Mouse (Mus musculus) cerebellum, adult 2 months (tissue): Measurements from ENCODE around the gene Zfp580. TPM values are rescaled to one million over a fixed set of nuclear protein-coding genes. Genes with fewer than 3 reads are reported as not detected.

Experiments used
- DNase-seq, 2 experiments: peaks; one replicate each; pipeline ENCODE4 v3.0.0; 2021
- H3K27ac ChIP-seq: fragments of 200-500 bp; 2 replicates; pipeline ENCODE4 v1.5.1; 2012; ENCODE audit warnings: low read length, control low read depth, inconsistent platforms; ENCODE audit not compliant: insufficient read depth
- H3K27me3 ChIP-seq: fragments of 200-500 bp; 2 replicates; pipeline ENCODE4 v1.6.1; 2012; ENCODE audit warnings: inconsistent platforms, mild to moderate bottlenecking, low read length, moderate library complexity; ENCODE audit not compliant: control insufficient read depth, insufficient read depth
- H3K4me1 ChIP-seq: fragments of 200-500 bp; 2 replicates; pipeline ENCODE4 v1.6.1; 2011; ENCODE audit warnings: low read length; ENCODE audit not compliant: control insufficient read depth, insufficient read depth
- H3K4me3 ChIP-seq: fragments of 200-500 bp; replicated peaks from 2 replicates; pipeline ENCODE3; 2011; ENCODE audit warnings: mild to moderate bottlenecking, low read depth, low read length, control low read depth; ENCODE audit not compliant: insufficient read depth
- CTCF ChIP-seq: fragments of 200-500 bp; IDR thresholded peaks from 2 replicates; pipeline ENCODE4 v1.5.1; 2011; ENCODE audit warnings: low read depth, mild to moderate bottlenecking, control low read depth, low read length, moderate library complexity, borderline replicate concordance; ENCODE audit not compliant: insufficient read depth
- POLR2A ChIP-seq: fragments of 200-500 bp; IDR thresholded peaks from 2 replicates; pipeline ENCODE4 v1.6.1; 2011; ENCODE audit warnings: low read length, control low read depth, borderline replicate concordance; ENCODE audit not compliant: insufficient read depth
- WGBS: fragments of 180-500 bp; shearing (Covaris S2); methylation state at CpG from one replicate; pipeline ENCODE4 v1.1.7; 2018; 5-methylcytosine and 5-hydroxymethylcytosine counted together
- polyA plus RNA-seq: library from polyadenylated mRNA; depleted of rRNA; stranded (reverse); fragments of >200 nt; gene quantifications from 2 replicates; pipeline ENCODE4 v1.2.3, GENCODE M21; 2012; rRNA removed

Zfp580 gene
- polyA plus RNA-seq, 1 experiment: 29.7 TPM

DNA sequence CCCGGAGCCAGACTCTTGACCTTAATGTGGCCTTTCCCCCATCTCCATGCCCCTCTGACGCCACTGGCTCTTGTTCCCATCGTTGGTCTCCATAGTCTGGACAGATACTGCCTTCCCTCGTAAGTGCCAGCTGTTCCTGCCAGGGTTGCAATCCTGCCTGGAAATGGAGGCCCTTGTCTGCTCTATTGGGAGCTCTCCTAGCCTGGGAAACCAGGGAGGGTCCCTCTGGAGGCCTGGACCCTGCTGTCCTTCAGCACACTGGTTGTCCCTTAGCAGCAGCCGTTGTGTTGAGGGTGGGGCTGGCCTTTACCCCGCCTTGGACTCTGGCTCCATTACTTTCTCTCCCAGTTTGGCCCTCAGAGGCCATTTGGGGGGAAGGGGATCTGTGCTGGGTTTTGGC lies 41.0 kb downstream of the Zfp580 start:
- no peak for TF ChIP-seq CTCF
- TF ChIP-seq POLR2A: no peak
- H3K27me3 ChIP-seq: no peaks in the 10 kb centered on the region
- DNase-seq: peak in 1 of 2 experiments; percentile 5
- H3K4me3 ChIP-seq: no peak overlapping the region
- peaks cover 6% of the 10 kb centered on the region for H3K4me1 ChIP-seq
- whole genome bisulfite sequencing: 74% methylated on average over 6 of the region's 6 CpGs
- H3K27ac ChIP-seq: no peak overlapping the region

DNA sequence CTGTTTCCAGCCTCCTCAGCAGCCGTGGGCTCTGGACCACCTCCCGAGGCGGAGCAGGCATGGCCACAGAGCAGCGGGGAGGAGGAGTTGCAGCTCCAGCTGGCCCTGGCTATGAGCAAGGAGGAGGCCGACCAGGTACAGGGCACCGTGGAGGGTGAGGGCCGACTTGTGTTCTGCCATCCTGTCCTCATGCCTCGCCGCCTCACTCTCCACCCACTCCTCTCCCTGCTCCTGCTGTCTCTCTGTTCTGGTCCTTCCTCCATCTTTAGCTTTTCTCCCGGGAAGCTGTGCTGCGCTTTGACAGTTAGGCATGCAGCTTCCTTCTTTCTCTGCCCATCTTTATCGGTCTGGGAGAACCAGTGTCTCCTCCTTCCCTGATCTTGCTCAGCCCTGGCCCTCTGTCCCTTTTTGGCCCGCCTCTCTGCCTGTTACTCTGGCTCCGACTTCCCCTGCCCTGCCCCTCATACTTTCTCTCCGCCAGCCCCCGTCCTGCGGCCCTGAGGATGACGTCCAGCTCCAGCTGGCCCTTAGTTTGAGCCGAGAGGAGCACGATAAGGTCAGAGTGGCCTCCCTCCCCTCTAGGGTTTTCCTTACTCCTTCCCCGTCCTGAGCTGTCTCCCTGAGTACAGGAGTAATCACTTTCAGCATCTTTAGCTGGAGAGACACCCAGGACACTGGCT lies 41.6 kb downstream of the Zfp580 start:
- DNase-seq: peak in 1 of 2 experiments; percentile 7
- 71% methylated on average over 21 of the region's 21 CpGs for WGBS
- TF ChIP-seq CTCF: no peak
- no peak for TF ChIP-seq POLR2A
- Histone ChIP-seq H3K4me3 (no peak overlapping the region), H3K27me3 (no peaks in the 10 kb centered on the region), H3K27ac (no peak overlapping the region), H3K4me1 (peaks cover 3% of the 10 kb centered on the region)

DNA sequence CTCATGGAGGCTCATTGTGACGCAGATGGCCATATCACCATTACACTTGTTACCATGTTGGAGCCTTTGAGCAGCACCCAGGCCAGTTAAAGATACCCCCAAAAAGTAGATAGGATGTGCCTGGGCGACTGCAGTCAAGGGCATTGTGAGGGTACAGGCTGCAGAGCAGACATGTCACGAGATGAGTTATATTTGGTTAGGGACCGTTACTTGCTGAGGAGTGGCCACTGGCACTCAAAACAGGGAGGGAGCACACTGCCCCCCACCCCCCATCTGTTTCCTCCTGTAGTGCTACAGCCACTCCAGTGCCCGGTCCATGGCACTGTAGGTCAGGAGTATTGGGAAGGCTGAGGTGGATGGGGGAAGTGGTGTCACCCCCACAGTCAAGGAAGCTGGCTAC lies 47.4 kb downstream of the Zfp580 start:
- Histone ChIP-seq H3K27ac (no peak overlapping the region), H3K27me3 (no peaks in the 10 kb centered on the region), H3K4me1 (no peaks in the 10 kb centered on the region), H3K4me3 (no peak overlapping the region)
- 93% methylated on average over 5 of the region's 5 CpGs for WGBS
- DNase-seq: no peak
- no peak for TF ChIP-seq POLR2A
- no peak for TF ChIP-seq CTCF

DNA sequence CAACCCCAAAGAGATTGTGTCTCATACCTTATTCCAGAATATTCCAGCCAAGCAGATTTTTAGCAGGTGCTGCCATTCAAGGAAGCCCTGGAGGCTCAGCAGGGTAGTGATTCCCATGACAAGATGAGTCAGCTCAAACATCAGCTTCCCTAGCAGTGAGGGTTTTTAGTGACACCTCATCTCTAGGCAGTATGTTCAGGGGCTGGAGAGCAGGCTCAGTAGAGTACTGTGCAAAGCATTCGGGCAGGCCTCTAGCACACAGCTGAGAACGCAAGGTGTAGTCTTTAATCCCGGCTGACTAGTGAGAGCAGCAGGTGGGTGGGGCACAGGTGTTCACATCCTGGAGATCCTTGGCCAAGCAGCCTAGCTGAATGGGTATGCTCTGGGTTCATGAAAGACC lies 48.5 kb downstream of the Zfp580 start:
- no peak for TF ChIP-seq POLR2A
- 74% methylated on average over 3 of the region's 3 CpGs for WGBS
- DNase-seq: peak in 1 of 2 experiments; percentile 6

DNA sequence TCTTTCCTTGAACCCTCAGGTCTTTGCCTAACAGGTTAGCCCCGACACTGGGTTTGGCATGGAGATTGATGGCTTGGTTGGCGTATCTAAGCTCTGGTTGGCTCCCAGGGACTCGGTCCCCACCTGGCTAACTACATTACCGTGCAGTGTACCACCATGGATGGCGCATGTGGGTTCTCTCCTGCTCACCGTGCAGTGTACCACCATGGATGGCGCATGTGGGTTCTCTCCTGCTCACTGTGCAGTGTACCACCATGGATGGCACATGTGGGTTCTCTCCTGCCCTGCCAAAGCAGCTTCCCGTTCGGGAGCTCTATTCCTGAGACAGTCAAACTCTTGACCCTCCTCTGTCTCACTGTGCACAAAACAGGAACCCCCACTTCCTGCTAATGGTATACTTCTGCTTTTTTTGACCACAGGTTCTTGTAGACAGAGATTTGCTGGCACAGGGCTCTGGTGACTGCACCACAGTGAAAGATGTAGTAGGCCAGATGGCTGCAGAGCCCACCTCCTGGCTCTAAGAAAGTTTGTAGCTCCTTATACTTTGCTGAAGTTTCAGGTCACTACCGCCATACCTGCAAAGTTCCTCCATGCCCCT lies 49.8 kb downstream of the Zfp580 start:
- H3K27ac ChIP-seq: no peak overlapping the region
- no peaks in the 10 kb centered on the region for H3K27me3 ChIP-seq
- H3K4me1 ChIP-seq: no peaks in the 10 kb centered on the region
- DNase-seq: no peak
- 90% methylated on average over 10 of the region's 10 CpGs for WGBS
- no peak overlapping the region for H3K4me3 ChIP-seq
- TF ChIP-seq CTCF: no peak
- no peak for TF ChIP-seq POLR2A

More for the DNA sequence above, 48.5 kb downstream of the Zfp580 start:
- H3K27me3 ChIP-seq: no peaks in the 10 kb centered on the region
- H3K27ac ChIP-seq: no peak overlapping the region
- H3K4me1 ChIP-seq: no peaks in the 10 kb centered on the region
- no peak overlapping the region for H3K4me3 ChIP-seq

DNA sequence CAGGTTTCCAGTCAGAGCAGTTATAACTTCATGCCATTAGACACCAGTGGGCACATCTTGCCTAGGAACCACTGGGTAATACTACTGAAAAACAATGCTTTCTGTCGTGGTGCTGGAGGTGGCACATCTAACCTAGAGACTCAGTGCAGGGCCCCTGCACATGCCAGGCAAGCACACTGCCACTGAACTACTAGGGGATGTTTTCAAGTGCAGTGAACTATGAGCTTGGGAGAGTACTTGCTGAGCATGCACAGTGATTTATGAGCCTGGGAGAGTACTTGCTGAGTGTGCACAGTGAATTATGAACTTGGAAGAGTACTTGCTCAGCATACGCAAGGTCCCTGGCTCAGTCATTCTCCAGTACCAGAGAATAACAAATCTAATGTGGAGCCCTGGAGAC lies 51.2 kb downstream of the Zfp580 start:
- DNase-seq: no peak
- Histone ChIP-seq H3K27ac (no peak overlapping the region), H3K4me1 (no peaks in the 10 kb centered on the region), H3K27me3 (no peaks in the 10 kb centered on the region), H3K4me3 (no peak overlapping the region)
- TF ChIP-seq POLR2A: no peak
- no peak for TF ChIP-seq CTCF
- WGBS: 90% methylated on average over 2 of the region's 2 CpGs

Other genes with a start within 250 kb of the Zfp580 start
- gene Ube2s, start 238.9 kb upstream of the Zfp580 start, polyA plus RNA-seq: 179 and 211 TPM in 2 replicates
- 21.0 and 22.7 TPM in 2 replicates for gene Shisa7, start 206.8 kb upstream of the Zfp580 start, polyA plus RNA-seq
- gene Isoc2b, start 181.3 kb upstream of the Zfp580 start, polyA plus RNA-seq: 11.1 and 13.6 TPM in 2 replicates
- 17.4 and 17.7 TPM in 2 replicates for gene Isoc2a, start 174.4 kb upstream of the Zfp580 start, polyA plus RNA-seq
- gene Gm36210, start 145.0 kb upstream of the Zfp580 start, polyA plus RNA-seq: 0.59 and 0.61 TPM in 2 replicates
- 9.8 and 10.4 TPM in 2 replicates for gene Zfp628, start 136.3 kb upstream of the Zfp580 start, polyA plus RNA-seq
- gene Nat14, start 129.5 kb upstream of the Zfp580 start, polyA plus RNA-seq: 33.5 and 37.5 TPM in 2 replicates
- 1.9 TPM in 2 replicates for gene Ssc5d, start 125.8 kb upstream of the Zfp580 start, polyA plus RNA-seq
- 0.15 and 0.38 TPM in 2 replicates for gene Sbk2, start 87.1 kb upstream of the Zfp580 start, polyA plus RNA-seq
- gene Sbk3, start 80.4 kb upstream of the Zfp580 start, polyA plus RNA-seq: 2.6 TPM in 2 replicates
- gene Zfp579, start 55.4 kb upstream of the Zfp580 start, polyA plus RNA-seq: 64.8 and 65.2 TPM in 2 replicates
- 14.4 and 14.9 TPM in 2 replicates for gene Zfp524, start 37.1 kb upstream of the Zfp580 start, polyA plus RNA-seq
- gene Fiz1, start 36.8 kb upstream of the Zfp580 start, polyA plus RNA-seq: 28.2 and 29.8 TPM in 2 replicates
- gene Gm44973, start 36.0 kb upstream of the Zfp580 start, polyA plus RNA-seq: not detected in 2 replicates
- gene Zfp865, start 31.2 kb upstream of the Zfp580 start, polyA plus RNA-seq: 30.3 and 33.3 TPM in 2 replicates
- gene Ccdc106, start 31.0 kb upstream of the Zfp580 start, polyA plus RNA-seq: 42.4 and 46.7 TPM in 2 replicates
- gene 4632433K11Rik, start 17.4 kb upstream of the Zfp580 start, polyA plus RNA-seq: not detected in 2 replicates
- gene Zfp784, start 13.1 kb upstream of the Zfp580 start, polyA plus RNA-seq: 8.4 and 9.6 TPM in 2 replicates
- gene U2af2, start 10.6 kb downstream of the Zfp580 start, polyA plus RNA-seq: 196 and 211 TPM in 2 replicates
- gene Epn1, start 28.7 kb downstream of the Zfp580 start, polyA plus RNA-seq: 246 and 251 TPM in 2 replicates
- not detected in 2 replicates for gene Rfpl4, start 65.4 kb downstream of the Zfp580 start, polyA plus RNA-seq
- 0.34 and 0.60 TPM in 2 replicates for gene Rasl2-9, start 74.4 kb downstream of the Zfp580 start, polyA plus RNA-seq
- not detected in 2 replicates for gene Vmn1r55, start 98.1 kb downstream of the Zfp580 start, polyA plus RNA-seq
- not detected in 2 replicates for gene Vmn1r56, start 145.2 kb downstream of the Zfp580 start, polyA plus RNA-seq
- not detected in 2 replicates for gene Vmn1r57, start 167.0 kb downstream of the Zfp580 start, polyA plus RNA-seq